Mouse (Mus musculus) cerebellum, adult 9-11 months (tissue): ENCODE data around the gene Phex.

Experiments used
- DNase-seq: peaks from one replicate; pipeline ENCODE4 v3.0.0; 2022

Gene Phex

GRCm38 (mm10) chrX:157306796-157307405 is 108.2 kb downstream of the Phex start:
- peak; percentile 80 for DNase-seq

DNA sequence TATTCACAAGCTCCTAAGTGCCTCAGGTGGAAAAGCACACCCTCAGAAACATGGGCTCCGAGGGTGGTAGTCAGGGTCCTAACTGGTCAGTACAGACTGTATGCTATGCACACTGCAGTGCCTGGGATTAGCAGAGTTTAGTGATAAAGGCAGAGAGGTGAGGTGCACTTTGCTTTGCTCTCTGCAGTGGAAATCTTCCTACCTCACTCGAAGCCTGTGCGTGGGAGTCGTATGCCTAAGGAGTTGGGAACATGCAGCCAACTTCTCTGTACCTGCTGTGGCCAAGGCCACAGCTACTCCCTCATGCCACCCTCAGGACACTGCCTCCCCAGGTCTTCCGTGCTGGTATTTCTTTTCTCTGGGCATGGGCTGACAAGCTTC is 109.3 kb downstream of the Phex start:
- peak; percentile 58 for DNase-seq

DNA sequence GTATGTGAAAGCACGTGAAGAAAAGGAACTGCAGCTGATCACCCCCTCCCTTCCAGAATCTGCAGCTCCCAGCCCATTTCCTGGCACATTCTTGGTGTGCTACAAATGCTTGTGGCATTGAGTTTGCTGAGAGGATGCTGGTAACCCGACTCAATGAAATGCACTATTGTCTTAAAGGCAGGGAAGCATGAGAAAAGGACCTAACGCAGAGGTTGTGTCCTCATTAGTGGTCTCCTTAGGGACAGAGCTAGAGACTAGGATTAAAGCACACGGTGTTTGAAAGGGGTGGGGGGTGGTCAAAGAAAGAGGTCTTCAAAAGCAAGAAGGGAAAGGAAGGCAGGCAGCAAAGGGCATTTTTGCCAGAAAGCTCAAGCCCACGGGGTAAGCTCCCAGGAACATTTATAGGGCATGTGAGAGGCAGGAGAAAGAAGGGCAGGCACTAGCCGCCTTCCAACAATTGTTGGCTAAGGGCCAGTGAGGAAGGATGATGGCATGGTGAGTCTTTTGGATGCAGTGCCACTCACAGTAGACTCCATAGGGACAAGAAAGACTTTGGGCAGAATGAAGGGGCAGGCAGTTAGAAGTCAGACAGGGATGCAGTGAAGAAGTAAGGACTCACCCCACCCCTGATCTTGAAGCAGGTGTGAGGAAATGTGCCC is 109.8 kb downstream of the Phex start:
- DNase-seq: peak; percentile 76

DNA sequence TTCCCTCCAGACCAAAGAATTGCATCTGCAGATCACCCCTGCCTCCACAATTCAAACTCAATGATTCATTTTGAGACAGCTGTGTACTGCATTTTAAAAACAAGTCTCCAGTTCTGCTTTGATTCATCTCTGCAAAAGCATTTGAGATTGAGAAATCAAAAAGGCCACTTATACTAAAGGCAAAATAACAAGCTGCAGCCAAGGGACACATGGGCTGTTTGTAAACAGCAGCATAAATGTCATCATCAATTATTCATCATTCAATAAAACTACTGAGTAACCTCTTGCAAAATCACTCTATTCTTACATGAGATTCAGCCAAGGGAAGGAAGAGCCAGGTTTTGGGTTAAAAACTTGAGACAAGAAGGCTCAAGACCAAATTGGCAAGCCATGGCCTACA is 122.7 kb downstream of the Phex start:
- no peak for DNase-seq

DNA sequence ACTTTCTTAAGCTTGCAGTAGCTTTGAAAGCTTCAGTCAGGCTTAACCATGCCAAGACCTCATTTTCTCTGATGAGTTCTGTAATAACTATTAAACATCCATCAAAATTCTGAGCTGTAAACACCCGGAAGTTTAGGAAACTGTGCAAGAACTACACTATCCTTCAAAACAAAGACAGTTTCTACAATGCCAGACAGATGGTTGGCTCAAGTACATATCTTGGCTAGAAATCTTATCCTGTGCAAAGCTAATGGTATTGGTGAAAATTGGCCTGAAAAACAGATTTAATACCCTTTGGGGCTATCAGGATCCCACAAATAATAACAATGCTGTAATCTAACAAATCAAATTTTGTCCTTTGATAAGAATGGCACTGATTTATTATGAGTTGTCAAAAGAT is 138.5 kb downstream of the Phex start:
- DNase-seq: no peak

DNA sequence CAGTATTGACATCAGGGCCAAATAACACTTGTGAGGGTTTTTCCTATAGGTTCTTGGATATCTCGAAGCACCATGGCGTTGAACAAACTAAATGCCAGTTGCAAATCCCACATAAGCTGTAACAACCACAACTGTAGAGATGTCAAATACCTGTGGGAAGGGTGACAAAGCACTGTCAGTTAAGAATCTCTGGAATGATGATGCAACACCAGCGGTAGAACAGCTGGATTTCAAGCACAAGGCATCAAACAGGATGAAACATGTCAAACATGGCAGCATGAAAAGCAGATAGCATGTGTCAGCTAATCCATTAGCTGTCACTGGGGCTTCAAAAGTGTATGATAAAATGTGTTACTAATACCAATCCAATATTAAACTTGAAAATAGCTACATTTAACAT is 141.8 kb downstream of the Phex start:
- no peak for DNase-seq

- no peak for DNase-seq
Measured at GRCm38 (mm10) chrX:157271609-157272008, 143.5 kb downstream of the Phex start.

- no peak for DNase-seq
Measured at GRCm38 (mm10) chrX:157269726-157270305, 145.3 kb downstream of the Phex start.

DNA sequence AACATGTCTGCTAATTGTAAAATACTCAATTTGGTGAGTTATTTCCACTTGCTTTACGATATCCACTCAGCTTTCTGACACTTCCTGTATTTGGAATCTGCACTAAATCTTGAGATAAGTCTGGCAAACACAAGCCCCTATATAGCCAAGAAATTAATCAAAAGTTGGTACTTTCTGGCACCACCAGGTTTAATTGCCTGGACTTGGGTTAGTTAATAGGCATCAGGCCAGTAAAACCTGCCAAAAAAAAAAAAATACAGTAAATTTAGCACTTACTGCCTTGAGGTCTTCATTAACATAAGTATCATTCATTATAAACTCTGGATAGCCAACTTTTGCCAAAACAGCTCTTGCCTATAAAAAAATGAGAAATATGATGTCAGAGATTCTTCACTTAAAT is 147.0 kb downstream of the Phex start:
- no peak for DNase-seq

DNA sequence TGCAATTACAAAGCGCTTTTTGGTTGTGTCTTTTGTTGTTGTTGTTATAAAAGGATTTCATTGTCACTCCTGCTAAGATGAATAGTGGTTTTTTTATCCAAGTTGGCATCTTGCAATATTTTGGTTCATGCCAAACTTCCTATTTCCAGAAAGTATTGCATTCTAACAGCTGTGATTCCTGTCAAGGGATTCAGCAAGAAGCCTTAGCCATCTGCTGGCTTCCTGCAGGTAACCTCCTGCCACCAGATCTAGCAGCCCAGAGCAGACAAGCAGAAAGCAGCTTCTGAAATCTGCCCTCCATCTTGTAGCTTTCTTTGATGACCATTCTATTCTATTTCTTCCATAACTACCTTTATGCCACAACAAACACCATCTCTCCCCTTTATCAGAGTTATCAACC is 212.4 kb downstream of the Phex start:
- peak; percentile 84 for DNase-seq

DNA sequence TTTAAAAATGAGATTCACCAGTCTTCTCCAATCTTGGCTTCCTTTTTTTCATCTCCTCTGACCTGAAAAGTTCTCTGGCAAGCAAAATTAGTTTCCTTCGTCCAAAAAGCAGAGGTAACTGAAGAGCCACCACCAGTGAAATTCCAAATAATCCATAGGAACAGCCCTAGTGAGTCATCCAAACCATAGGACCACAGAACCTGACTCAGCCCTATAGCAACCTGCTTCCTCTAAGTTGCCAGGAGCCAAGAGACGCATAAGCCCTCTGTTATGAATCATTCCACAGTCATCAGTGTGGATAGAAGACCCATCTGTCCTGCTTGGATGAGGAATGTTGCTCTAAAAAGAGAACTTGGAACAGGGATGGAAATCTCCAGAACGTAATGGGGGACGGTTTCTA is 230.9 kb downstream of the Phex start:
- peak; percentile 78 for DNase-seq

- DNase-seq: no peak
Measured at GRCm38 (mm10) chrX:157180845-157181244, 234.3 kb downstream of the Phex start.

- no peak for DNase-seq
Measured at GRCm38 (mm10) chrX:157164142-157164541, 251.0 kb downstream of the Phex start.

GRCm38 (mm10) chrX:157163394-157163793 is 251.7 kb downstream of the Phex start:
- DNase-seq: no peak

DNA sequence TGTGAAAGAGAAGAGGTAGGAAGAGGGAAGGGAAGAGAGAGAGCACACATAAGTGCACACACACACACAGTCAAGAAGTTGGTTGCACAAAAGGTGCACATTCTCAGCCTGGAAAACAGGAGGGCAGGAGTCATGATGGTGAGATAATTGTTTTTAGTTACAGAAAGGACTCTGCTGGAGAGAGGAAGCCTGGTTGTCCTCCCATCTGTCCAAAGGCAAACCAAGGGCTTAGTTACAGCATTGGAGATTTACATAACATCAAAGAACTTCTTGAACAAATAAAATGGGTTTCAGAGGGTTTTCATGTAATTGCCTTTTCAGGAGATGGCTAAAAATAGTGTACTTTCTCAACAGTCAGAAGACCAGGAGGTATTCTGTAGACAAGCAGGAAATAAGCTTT is 270.4 kb downstream of the Phex start:
- peak; percentile 22 for DNase-seq

DNA sequence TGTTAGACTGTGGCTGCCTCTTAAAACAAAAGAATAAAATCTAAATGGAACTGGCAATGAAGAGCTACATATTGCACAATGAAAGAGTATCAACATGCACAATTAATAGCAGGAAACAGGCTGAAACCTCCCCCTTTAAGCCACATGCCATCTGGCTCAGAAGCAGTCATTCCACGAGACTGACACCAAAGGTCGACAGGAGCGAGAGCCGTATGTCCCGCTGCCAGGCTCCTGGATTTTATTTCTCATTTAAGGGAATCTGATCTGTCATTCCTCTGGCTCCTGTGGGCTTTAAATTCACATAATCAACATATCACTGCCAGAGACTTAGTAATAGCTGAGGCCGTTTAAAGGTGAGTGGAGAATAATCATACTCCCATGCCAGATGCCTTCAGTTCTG is 275.5 kb downstream of the Phex start:
- peak; percentile 67 for DNase-seq
